Mouse (Mus musculus): ENCODE measurements around the gene Ethe1.

The Ethe1 gene

DNA sequence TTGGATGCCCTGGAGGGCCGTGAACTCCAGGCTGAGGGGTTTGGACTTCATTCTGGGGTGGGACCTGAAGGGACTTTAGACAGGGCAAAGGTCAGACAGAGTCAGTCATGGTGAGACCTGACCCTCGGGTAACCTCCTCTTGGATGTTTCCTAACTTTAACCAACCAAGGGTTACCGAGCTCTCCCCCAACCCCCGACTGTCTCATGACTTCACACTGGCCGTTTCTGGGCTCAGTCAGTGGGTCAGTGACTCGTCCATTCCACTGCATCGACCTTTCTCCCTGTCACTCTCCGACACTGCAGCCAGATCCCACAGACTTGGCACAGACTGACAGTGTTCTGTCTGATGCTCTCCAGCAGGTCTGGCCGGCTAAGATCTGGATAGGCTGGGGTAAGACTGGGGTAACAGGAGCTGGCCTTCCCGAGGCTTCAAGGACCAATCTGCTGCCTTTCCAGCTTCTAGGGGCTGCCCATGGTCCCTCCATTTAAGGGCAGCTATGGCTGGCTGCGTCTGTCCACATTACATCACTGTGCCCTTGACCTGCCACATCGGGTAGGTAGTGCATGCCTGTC is 13.0 kb upstream of the Ethe1 start:
- no peak for DNase-seq (ENCODE audit: low read depth, low spot score)

DNA sequence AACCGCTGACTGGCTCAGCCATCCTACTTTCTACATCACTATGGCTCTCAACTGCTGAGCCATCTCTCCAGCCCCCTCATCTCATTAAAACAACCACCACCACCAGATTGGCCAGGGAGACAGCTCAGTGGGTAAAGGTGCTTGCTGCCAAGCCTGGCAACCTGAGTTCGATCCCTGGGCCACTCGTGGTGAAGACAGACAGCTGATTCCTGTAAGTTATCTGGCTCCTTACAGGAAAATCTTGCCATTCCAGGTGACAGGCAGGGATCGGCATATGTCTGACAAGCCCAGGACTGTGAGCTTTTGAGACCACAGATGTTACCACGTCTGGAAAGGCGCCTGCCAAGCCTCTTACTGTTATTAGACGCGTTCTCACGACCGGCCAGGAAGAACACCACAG is 9.5 kb upstream of the Ethe1 start:
- DNase-seq (ENCODE audit: low read depth, low spot score) = no peak

DNA sequence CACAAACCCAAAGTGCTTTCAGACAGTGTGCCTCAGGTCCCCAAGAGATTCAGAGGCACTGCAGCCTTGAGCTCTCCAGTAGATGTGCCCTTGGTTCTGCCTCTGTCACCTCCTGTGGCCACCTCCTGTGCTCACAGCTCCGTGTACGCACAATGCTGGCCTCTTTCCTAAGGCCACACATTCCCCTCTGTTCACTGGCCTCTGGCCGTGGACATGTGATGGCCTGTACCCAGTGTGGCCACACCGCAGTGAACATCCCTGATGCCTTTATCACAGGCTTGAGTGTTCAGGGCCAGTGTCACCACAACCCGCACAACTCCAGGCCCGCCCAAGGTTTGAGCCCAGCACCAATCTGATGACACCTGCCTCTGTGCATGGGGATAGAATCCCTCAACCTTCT is 2.5 kb upstream of the Ethe1 start:
- no peak for DNase-seq (ENCODE audit: low read depth, low spot score)

DNA sequence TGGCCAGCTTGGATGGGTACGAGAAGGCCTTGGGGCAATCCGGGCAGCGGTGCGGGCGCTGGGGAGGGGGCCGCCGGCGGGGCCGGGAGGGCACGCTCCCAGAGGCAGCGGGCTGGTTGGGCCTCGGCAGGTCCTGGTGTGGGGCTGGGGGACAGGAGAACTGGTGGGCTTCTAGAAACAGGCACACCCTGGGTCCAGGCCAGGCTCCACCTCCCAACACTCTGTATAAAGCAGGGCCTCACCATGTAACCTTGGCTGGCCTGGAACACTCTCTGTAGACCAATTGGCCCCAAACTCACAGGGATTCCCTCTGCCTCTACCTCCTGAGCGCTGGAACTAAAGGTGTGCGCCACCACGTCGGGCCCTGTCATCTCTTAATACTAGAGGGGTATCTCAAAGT is 1.3 kb upstream of the Ethe1 start:
- no peak for DNase-seq (ENCODE audit: low read depth, low spot score)

DNA sequence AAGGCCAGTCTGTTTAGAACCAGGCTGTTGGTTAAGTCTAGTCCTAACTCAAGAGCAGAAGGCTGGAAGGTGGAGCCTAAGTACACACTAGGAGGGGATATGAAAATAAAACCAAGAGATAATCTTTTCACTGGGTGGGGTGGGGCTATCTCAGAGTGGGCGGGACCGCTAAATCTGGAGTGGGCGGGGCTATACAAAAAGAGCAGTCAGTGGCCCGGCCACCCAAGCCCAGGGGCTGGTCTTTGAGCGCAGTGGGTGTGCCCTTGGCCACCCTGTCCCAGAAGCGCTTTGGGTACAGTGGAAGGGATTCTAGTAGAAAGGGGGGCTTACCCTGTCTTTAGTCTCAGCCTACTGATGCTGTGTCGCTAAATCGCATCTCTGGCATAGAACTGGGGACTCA is 515 bp upstream of the Ethe1 start:
- DNase-seq (ENCODE audit: low read depth, low spot score) = no peak

DNA sequence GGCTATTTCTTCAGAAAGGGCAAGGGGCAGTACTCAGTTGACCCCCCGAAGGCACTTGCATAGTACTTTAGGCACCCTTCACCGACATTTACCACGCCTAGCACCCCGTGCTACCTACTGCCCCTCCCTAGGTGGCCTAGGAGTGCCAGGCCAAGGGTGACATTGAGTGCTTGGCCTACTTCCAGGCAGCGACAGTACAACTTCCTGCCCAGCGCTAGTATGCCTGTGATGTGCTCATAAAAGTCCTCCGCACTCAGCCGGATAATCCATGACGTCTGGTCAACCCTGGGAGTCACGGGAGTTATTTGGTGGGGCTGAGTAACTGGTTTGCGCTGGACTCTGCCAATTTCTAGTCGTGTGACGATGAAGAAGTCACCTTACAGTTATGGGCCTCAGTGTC is 993 bp downstream of the Ethe1 start:
- no peak for DNase-seq (ENCODE audit: low read depth, low spot score)

DNA sequence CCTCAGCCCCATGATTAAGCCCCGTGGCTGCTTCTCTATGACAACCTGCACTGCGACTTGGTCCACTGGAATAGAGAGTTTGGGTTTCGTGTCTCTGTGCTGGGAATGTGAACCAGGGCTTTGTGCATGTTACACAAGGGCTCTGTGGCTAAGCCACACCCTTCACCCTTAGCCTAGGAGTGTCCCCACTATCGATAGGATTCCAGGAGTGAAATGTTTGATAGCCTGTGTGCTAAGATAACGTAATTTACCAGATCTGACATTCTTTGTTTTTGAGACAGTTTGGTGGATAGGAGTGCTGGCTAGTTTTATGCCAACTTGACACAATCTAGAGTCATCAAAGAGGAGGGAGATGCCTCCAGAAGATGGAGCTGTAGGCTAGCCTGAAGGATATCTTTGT is 4.4 kb downstream of the Ethe1 start:
- DNase-seq (ENCODE audit: low read depth, low spot score) = no peak

DNA sequence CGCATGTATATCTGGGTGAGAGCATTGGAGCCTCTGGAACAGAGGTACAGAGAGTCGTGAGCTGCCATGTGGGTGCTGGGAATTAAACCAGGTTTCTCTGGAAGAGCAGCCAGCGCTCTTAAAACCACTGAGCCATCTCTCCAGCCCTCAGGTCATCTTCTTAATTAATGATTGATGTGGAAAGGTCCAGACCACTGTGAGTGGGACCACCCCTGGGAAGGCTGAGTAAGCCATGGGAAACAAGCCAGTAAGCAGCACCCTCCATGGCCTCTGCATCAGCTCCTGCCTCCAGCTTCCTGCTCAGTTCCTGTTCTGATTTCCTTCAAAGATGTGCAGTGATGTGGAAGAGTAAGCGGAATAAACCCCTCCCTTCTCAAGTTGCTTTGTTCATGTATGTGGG is 4.8 kb downstream of the Ethe1 start:
- no peak for DNase-seq (ENCODE audit: low read depth, low spot score)

DNA sequence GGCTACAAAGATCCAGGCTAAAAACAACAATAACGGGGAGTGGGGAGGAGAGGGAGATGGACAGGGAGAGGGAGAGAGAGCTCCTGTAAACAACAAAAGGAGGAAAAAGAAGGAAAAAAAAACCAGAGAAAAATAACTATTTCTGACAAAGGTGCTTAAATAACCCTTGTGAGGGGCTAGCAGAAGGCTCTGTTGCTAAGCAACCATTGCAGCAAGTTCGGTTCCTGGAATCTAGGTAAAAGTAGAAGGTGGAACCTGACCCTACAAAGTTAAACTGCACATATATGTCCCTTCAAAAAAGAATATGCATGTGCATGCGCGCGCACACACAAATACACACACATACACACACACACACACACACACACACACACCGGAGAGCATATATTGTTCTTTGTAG is 5.4 kb downstream of the Ethe1 start:
- no peak for DNase-seq (ENCODE audit: low read depth, low spot score)

DNA sequence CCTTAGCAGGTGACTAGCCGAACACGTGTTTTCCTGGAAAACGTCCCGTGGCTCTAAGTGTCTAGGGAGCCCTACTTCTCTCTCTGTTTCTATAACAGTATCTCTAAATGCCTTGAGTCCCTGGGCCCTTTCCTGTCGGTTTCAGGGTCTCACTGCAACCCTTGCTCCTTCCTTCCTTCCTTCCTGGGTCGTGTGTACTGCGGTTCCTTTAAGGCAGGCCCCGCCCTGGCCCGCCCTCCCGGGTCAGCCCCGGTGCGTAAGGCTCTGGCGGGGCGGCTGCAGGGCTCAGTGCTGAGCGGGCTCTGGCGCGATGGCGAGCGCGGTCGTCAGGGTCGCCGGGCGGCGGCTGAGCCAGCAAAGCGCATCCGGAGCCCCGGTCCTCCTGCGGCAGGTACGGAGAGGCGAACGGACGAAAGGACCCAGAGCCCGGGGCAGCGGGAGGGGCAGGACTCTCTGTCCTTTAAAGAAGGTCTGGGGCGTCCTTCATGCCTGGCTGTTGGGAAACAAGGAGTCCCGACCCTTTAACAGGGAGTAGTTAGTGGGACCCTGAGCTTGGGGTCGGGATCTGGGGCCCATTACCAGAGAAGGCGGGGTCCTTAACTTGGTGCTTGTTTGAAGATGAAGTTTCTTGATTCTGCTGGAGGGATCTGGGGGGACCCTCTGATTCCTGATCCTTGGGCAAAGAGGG is 6.4 kb downstream of the Ethe1 start:
- DNase-seq (ENCODE audit: low read depth, low spot score) = peak; percentile 54

DNA sequence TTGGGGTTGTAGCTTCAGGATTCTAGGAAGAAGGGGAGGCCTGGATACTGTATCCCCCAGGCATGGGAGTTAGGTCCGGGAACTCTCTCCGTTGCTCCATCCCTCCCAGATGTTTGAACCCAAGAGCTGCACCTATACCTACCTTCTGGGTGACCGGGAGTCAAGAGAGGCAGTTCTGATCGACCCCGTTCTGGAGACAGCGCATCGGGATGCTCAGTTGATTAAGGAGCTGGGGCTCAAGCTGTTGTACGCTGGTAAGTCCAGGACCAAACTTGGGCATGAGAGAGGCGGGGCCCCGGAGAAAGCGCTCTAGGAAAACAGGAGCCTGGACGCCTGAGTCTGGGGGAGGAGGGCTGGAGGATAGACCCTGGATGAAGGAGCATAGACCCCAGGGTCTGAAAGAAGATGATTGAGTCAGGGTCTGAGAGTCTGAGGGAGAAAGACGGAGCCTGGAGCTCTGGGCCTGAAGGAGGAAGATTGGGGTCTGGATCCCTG is 7.0 kb downstream of the Ethe1 start:
- DNase-seq (ENCODE audit: low read depth, low spot score) = no peak

DNA sequence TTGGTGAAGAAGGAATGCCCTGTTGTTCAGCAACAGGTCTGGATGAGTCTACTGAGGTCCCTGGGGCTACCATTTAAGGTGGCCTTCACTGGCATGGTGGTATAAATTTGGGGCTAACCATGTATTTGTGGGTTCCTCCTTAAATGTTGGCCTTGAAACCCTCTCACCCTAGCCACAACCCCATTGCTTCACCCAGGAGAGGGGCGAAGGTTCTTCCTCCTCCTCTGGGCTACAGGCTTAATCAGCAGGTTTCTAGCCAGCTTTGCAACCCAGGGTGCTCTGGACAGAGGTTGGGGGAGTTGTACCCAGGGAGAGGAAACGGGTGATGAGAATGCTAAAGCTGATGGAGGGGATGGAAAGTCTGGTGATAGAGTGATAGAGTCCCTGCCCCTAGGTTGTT is 8.1 kb downstream of the Ethe1 start:
- no peak for DNase-seq (ENCODE audit: low read depth, low spot score)

DNA sequence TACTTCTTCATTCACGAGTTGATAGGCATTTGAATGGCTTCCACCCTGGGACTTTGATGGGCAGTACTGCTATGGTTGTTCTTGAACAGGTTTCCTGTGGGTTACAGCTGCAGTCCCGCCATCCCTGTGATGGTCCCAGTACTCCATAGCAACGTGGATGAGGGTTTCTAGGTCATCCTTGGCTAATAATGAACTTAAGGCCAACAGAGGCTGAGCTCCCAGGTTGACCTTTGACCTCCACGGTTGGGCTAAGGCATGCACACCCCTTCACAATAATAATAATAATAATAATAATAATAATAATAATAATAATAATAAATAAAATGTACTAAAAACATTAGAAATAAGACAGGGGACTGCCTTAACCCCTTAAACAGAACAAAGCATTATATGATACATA is 10.8 kb downstream of the Ethe1 start:
- DNase-seq (ENCODE audit: low read depth, low spot score) = no peak

DNA sequence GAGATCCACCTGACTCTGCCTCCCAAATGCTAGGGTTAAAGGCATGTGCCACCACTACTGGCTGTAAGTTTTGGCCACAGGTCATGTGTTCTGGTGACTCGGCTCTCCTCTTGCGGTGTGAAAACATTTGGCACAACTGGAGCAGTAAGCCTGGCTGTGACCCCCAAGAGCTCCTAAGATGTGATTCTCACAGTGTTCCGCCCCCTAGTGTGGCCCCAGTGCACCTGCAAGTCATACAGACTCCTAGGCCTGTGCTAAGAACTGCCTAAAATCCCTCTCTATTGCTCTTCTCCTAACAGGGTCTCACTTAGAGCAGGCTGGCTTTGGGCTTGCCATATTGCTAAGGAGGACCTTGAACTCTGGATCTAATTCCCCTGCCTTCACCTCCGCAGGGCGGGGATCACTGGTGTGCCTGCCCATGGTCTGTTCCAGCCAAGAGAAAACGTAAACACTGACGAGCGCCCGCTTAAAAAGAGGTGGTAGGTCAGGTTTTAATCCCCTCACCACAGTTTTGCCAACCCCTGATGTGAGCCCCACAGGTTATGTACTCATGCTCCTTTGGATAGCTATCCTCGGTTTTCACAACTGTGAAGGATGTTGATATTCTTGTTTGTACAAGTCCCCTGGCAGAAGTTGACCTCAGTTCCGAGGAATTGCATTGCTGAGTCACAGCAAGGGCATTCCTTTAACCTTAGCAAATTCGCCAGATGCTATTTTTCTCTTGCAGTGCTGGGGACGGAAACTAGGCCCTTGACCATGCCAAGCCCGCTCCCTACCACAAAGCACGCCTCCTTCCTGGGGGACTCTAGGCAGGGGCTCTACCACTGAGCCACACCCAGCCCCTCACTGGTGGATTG is 12.1 kb downstream of the Ethe1 start:
- DNase-seq (ENCODE audit: low read depth, low spot score) = no peak

DNA sequence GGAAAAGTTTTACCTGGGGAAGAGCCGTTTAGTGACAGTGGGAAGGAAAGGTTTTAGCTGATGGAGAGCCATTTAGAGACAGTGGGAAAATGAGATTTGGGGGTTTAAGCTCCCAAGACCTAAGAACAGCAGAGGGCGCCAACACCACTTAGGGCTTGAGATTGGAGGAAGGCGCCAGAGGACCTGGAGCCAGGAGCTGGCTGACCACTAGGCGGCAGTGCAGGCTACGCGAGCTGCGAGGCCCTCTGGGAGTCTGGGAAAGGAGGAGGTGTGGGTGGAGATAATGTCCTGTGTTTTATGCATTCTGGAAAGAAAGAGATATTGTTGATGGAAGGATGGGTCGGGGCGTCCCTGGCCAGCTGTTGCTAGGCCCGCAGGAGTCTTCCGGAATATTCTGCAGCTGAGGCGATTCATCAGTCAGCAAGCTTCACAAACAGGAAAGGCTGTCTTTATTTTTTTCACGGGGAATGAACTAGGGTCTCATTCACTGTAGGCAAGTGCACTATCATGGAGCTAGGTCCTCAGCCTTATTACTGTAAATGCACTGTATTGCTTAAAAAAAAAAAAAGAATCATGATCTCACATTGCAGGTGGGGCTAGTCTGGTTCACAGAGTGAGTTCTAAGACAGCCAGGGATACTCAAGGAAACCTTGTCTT is 13.7 kb downstream of the Ethe1 start:
- peak; percentile 87 for DNase-seq (ENCODE audit: low read depth, low spot score)

DNA sequence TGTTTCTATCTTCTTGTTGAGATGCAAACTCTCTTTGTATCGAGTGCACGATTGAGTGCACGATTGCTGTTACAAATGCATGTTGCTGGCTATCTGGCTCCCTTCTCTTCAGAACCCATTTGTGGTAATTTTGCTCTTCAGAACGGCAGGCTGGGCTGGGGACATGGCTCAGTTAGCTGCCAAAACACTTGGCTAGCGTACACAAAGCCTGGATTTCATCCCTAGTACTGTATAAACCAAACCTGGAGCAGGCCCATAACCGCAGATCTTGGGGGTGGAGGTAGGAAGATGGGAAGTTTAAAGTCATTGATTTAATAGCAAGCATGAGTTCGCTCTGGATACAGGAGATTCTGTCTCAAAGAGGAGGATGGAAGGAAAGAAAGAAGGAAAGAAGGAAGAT is 18.2 kb downstream of the Ethe1 start:
- DNase-seq (ENCODE audit: low read depth, low spot score) = no peak

DNA sequence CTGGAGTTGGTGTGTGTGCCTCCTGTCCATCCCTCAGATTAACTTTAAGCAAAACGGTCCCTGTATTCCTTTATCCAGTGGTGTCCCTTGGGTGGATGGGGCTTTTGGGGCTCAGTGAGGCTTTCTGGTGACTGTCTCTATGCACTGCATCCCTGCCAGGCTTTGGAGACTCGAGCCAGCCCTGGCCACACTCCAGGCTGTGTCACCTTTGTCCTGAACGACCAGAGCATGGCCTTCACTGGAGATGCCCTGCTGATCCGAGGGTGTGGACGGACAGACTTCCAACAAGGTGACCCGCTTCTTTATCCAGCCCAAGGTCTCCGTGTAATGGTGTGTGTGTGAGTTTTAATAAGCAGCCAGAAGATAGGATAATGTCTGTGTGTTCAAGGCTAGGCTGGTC is 18.7 kb downstream of the Ethe1 start:
- DNase-seq (ENCODE audit: low read depth, low spot score) = no peak

DNA sequence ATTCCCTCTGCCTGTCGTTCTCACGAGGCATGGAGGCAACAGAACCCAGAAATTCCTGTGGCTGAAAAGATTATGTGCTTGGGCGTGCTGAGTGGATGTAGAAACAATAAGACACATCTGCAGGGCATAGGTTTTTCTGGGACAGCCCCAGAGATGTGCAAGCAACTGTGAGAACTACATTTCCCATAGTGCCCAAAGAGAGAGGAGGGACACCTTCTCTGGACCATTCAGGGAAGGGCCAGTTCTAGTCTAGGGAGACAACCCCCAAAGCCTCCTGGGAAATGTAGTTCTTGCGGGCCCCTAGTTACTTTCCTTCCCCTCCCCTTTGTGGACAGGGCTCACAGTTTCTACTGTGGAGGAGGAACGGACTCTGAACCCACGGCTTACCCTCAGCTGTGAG is 20.7 kb downstream of the Ethe1 start:
- peak; percentile 72 for DNase-seq (ENCODE audit: low read depth, low spot score)

DNA sequence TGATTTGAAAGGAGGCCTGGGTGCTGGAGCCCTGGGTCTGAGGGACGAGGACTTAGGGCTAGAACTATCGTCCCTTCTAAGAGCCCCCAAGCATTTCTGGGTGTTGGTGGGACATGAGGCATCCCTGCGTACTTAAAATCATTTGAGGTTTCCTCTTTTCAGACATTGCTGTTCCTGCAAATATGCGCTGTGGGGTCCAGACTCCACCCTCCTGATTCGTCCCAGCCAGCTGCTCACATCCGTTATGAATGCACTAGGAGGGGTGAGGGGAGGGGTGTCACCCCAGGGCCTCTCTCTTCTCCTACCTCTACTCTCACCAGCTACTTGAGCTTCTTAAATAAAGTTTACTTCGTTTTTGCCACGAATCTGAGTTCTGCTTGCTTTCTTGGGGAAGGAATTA is 21.2 kb downstream of the Ethe1 start:
- DNase-seq (ENCODE audit: low read depth, low spot score) = no peak

DNA sequence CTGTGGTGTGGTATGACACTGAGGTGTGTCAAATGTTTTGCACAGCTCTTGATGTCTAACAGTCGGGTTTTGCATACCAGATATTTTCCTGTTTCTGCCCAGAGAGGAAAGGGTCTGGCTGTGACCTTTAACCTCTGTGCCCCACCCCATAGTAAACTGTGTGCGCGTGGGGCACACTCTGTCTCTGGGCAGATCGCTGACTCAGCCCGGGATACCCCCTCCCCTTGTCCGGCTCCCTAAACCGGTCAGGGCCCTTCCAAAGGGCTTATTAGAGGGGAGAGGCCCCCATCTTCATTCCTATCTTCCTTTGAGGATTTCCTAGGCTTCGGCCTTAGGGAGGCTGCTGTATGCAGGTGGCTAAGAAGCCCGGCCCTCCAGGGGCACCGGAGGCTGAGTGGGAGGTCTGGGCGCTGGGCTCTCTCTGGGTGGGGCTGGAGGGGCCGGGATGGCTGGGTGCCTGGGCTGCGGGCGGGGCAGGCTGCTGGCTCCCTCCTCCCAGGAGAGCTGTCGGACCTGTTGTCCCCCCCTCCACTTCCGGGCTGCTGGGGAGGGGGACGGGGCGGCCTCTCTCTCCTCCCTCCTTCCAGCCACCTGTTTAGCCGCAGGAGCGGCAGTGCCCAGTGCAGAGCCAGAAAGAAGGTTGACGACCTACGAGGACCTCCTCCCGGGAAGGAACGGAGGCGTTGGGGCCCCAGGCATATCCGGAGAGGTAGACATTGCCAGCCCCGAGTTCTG is 23.0 kb downstream of the Ethe1 start, which contains the start of gene Phldb3:
Phldb3 (plus strand) TSS at position 620 of the 735 bp plus-strand sequence.
- no peak for DNase-seq (ENCODE audit: low read depth, low spot score)

DNA sequence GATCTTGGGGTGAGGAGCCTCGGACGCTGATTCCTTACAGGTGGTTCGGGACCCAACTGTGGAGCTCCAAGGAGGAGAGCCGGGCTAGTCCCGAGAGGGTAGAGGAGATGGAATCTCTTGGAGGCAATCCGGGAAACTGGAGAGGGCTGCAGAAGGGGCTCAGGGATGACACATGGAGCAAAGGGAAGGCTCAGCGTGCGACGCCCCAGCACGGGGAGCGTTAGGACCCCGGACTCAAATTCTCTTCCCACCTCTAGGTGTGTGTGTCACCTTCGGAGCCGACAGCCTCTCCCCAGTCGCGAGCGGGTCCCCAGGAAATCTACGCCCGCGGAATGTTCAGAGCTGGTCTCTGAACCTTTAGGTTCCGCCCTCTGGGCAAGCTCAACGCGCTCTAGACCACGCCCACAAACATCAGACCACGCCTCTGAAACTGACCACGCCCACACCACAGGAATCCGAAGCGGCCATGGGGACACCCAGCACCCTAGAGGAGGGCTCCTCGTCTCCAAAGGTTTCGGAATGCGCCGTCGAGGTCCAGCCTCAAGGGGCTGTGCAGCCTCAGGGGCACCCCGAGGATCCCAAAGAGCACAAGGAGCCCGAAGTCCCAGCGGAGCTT is 23.6 kb downstream of the Ethe1 start:
- DNase-seq (ENCODE audit: low read depth, low spot score) = peak; percentile 74

All from skeletal muscle tissue, adult 2 months (tissue).